Mouse (Mus musculus) forebrain, embryonic 10.5 days (tissue): ENCODE data around the gene Ccdc151. TPM values are rescaled to one million over a fixed set of nuclear protein-coding genes. Genes with fewer than 3 reads are reported as not detected.

Experiments used
- DNase-seq: peaks from one replicate; pipeline ENCODE4 v3.0.0-alpha.2; 2017; ENCODE audit warnings: low spot score; ENCODE audit errors: extremely low spot score
- H3K27ac ChIP-seq: fragments of 300-500 bp; sonication (generic); 2 replicates; pipeline ENCODE4 v1.5.1; 2016; ENCODE audit warnings: mild to moderate bottlenecking
- H3K27me3 ChIP-seq: fragments of 300-500 bp; sonication (generic); 2 replicates; pipeline ENCODE4 v1.6.1; 2016; ENCODE audit warnings: mild to moderate bottlenecking; ENCODE audit not compliant: poor library complexity, severe bottlenecking
- H3K36me3 ChIP-seq: fragments of 300-500 bp; sonication (generic); replicated peaks from 2 replicates; pipeline ENCODE4 v1.6.1; 2016; ENCODE audit warnings: mild to moderate bottlenecking, moderate library complexity
- H3K4me1 ChIP-seq: fragments of 300-500 bp; sonication (generic); 2 replicates; pipeline ENCODE4 v1.6.1; 2016
- H3K4me3 ChIP-seq: fragments of 300-500 bp; sonication (generic); 2 replicates; pipeline ENCODE4 v1.5.1; 2016; ENCODE audit warnings: mild to moderate bottlenecking, moderate library complexity
- H3K9me3 ChIP-seq: fragments of 300-500 bp; sonication (generic); 2 replicates; pipeline ENCODE4 v1.6.1; 2016; ENCODE audit warnings: mild to moderate bottlenecking, moderate library complexity
- WGBS: fragments of 180-500 bp; shearing (Covaris S2); methylation state at CpG from one replicate; pipeline ENCODE4 v1.1.7; 2016; 5-methylcytosine and 5-hydroxymethylcytosine counted together
- polyA plus RNA-seq: library from polyadenylated mRNA; unstranded; fragments of >200 nt; fragmentation: Nextera tagmentation; extraction: Ambion mirVana; gene quantifications from 2 replicates; pipeline ENCODE4 v1.2.1, GENCODE M21; 2016

Gene Ccdc151
- polyA plus RNA-seq, 1 experiment from 2014 or later, result 5.0 TPM

DNA sequence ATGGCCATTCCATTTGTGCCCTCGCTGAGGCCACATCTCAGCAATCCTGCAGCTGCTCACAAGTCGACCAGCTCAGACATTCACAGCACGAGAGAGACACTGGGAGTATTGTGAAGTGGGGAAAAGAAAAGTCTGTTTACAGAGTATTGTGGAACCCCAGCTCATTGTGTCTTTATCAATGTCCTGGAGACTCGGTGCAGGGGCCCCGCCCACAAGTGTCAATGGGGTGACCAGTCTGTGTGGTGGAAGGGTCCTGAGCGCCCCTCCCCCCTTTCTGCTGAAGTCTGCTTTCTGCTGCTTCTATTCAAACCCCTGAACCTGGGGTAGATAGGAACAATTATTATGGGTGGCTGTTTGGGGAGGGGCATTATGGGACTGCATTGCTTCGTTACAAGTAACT, 26.0 kb upstream of the Ccdc151 start:
- peak overlapping the region; percentile 51 for H3K27ac ChIP-seq
- peaks cover 39% of the 10 kb centered on the region for H3K4me1 ChIP-seq
- H3K27me3 ChIP-seq, result no peaks in the 10 kb centered on the region
- H3K36me3 ChIP-seq, result peaks cover 75% of the 10 kb centered on the region
- H3K9me3 ChIP-seq, result no peaks in the 10 kb centered on the region
- no peak for DNase-seq
- WGBS, result 30% methylated on average over 7 of the region's 7 CpGs
- H3K4me3 ChIP-seq, result no peak overlapping the region

DNA sequence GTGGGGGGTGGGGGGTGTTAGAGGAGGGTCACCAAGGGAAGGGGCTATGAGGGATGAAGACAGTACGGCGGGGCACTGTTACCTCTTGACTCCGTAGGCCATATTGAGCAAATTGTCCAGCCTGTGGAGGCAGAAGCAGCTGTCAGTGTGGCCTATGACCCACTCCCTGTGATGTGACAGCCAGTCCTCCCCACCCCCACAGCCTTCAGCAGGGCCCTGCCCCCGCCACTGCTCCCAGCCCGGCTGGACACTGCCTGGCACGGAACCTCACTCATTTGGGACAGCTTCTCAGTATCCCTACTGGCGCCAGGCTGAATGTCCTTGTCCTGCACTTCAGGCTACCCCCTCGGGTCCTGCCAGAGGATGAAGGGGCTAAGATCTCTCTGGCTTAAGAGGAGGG, 22.2 kb upstream of the Ccdc151 start:
- DNase-seq, result no peak
- Histone ChIP-seq H3K9me3 (no peaks in the 10 kb centered on the region), H3K4me1 (peaks cover 39% of the 10 kb centered on the region), H3K27me3 (no peaks in the 10 kb centered on the region), H3K4me3 (no peak overlapping the region), H3K36me3 (peaks cover 51% of the 10 kb centered on the region), H3K27ac (peak overlapping the region; percentile 26; the same call in 1 of the 2 replicates)
- 58% methylated on average over 8 of the region's 8 CpGs for WGBS

DNA sequence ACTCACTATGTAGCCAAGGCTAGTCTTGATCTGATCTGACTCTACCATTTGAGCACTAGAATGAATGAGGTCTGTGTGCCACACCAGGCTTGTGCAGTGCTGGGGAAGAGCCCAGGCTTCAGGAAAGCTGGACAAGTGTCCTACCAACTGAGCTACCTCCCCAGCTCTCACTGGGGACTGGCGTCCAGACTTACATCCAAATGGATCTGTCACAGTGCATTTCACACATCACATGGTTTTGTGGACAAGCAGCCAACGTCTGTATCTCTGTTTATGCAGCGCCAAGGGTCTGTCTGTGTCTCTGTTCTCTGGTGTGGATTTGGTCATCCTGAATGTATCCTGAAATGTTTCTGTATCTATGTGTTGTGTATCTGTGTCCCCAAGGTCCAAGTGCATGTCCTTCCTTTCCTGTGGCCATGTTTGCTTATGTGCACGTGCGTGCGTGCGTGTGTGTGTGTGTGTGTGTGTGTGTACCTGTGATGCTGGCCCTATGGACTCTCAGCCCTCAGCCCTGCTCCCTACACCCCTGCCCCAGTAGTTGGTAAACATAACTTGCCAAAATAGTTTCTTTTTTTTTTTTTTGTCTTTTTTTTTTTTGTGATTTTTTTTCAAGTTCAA, 14.9 kb upstream of the Ccdc151 start:
- Histone ChIP-seq H3K4me1 (peaks cover 21% of the 10 kb centered on the region), H3K4me3 (no peak overlapping the region), H3K36me3 (peaks cover 57% of the 10 kb centered on the region), H3K9me3 (no peaks in the 10 kb centered on the region), H3K27ac (no peak overlapping the region), H3K27me3 (no peaks in the 10 kb centered on the region)
- no peak for DNase-seq
- WGBS, result 83% methylated on average over 7 of the region's 7 CpGs

DNA sequence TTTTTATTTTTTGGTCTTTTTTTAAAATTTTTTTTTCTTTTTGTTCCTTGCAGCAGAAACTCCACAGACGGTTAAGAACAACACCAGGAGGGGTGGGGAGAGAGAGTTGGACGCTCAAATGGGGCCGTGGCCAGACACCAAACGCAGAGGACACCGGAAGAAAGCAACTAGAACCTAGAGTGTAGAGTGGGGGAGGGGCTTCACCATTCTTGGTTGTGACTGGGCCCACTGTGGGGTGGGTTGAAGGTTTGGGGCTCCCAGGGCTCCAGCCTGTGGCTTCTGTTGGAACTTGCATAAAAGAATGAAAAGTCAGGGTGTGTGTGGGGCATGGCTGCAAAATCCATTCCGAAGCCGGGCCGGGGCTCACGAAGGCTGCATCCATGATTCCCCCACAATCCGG, 13.8 kb upstream of the Ccdc151 start:
- DNase-seq, result no peak
- H3K9me3 ChIP-seq, result no peaks in the 10 kb centered on the region
- H3K27ac ChIP-seq, result no peak overlapping the region
- H3K36me3 ChIP-seq, result peaks cover 65% of the 10 kb centered on the region
- peaks cover 21% of the 10 kb centered on the region for H3K4me1 ChIP-seq
- no peaks in the 10 kb centered on the region for H3K27me3 ChIP-seq
- no peak overlapping the region for H3K4me3 ChIP-seq
- WGBS, result 67% methylated on average over 10 of the region's 10 CpGs

DNA sequence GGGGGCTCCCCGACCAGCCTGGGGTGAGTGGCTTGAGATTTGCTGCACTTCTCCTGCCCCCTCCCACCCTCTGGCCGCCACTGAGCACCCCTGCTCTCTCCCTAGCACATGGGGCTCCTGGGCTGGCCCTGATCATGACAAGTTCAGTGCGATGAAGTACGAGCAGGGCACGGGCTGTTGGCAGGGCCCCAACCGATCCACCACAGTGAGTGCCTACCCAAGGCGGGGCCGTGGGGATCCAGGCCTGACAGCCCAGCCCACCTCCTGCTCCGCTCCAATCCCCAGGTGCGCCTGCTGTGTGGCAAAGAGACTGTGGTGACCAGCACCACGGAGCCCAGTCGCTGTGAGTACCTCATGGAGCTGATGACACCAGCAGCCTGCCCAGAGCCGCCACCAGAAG, 10.3 kb upstream of the Ccdc151 start:
- 93% methylated on average over 13 of the region's 13 CpGs for WGBS
- DNase-seq, result no peak
- Histone ChIP-seq H3K9me3 (no peaks in the 10 kb centered on the region), H3K4me1 (peaks cover 13% of the 10 kb centered on the region), H3K4me3 (no peak overlapping the region), H3K27me3 (no peaks in the 10 kb centered on the region), H3K36me3 (peaks cover 86% of the 10 kb centered on the region), H3K27ac (no peak overlapping the region)

DNA sequence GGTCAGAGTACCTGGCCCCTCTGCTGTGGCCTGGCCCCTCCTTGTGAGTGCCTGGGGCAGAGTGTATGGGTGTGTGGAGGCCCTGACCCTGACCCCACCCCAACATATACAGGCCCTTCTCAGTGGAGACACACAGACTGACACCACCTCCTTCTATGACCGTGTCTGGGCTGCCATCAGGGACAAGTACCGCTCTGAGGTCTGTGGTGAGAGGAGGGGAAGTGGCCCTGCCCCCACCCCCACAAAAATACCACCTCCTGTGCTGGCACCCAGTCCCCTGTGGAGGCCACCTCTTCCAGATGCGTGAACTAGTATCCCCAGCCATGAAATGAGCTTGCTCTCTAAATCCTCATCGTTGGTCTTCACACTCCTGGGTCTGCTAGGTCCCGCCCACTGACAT, 8.6 kb upstream of the Ccdc151 start:
- peaks cover 95% of the 10 kb centered on the region for H3K36me3 ChIP-seq

DNA sequence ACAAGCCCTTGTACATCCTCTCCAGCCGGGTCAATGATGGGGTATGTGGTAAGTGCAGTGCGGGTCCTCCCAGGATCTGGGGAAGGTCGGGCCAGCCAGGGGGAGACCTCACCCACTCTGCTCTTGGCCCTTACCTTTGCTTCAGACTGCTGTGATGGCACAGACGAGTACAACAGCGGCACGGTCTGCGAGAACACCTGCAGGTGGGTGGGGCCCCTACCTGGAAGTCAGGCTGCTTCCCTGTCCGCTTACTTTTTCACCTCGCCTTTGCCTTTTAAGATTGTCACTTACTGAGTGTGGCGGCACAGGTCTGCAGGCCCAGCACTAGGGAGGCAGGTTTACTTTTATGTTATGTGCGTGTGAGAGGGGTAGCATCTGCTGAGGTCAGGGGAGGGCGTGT, 2.1 kb upstream of the Ccdc151 start:
- H3K36me3 ChIP-seq, result peaks cover 60% of the 10 kb centered on the region

More for the DNA sequence above, 8.6 kb upstream of the Ccdc151 start:
- H3K9me3 ChIP-seq, result no peaks in the 10 kb centered on the region
- H3K27ac ChIP-seq, result no peak overlapping the region
- 93% methylated on average over 5 of the region's 5 CpGs for WGBS
- H3K4me3 ChIP-seq, result no peak overlapping the region
- no peak for DNase-seq
- H3K27me3 ChIP-seq, result no peaks in the 10 kb centered on the region
- H3K4me1 ChIP-seq, result peaks cover 6% of the 10 kb centered on the region

DNA sequence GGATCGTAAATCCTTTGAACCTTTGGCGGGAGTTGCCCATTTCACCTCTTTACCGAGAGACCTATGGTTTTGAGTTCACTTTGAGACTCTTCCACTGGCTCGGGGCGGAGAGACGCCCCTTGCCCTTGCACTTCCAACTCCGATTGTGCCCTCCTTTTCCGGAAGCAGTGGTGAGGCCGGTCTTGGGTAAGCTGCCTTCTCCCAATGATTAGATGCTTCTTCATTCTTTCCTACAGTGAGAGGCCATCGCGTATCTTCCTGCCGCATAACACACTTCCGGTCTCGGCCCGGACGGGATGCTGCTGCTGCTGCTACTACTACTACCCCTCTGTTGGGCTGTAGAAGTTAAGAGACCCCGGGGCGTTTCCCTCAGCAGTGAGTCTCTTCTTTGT, 725 bp upstream of the Ccdc151 start:
- WGBS, result under 1% methylated on average over 18 of the region's 18 CpGs
- DNase-seq, result no peak

More for the DNA sequence above, 2.1 kb upstream of the Ccdc151 start:
- 93% methylated on average over 12 of the region's 12 CpGs for WGBS
- Histone ChIP-seq H3K4me3 (peak overlapping the region; percentile 82; the same call in 1 of the 2 replicates), H3K27me3 (no peaks in the 10 kb centered on the region), H3K27ac (no peak overlapping the region), H3K4me1 (peaks cover 30% of the 10 kb centered on the region), H3K9me3 (no peaks in the 10 kb centered on the region)
- no peak for DNase-seq

DNA sequence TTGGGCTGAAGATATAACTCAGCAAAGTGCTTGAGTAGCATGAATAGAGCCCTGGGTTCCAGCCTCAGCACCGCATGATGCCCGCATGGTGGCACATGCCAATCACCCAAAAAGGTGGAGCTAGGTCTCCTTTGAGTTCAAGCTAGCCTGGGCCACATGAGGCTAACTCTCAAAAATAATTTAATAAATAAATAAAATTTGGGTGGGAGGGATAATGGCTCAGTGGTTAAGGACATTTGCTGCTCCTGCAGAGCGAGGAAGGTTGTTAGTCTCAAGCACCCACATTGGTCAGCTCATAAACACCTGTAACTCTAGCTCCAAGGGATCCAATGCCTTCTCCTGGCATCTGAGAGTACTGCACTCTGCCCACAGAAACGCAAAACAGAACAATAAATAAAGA, 801 bp downstream of the Ccdc151 start:
- no peak for DNase-seq
- no peaks in the 10 kb centered on the region for H3K27me3 ChIP-seq
- no peaks in the 10 kb centered on the region for H3K9me3 ChIP-seq
- H3K4me3 ChIP-seq, result peak overlapping the region; percentile 82; the same call in 1 of the 2 replicates
- H3K4me1 ChIP-seq, result peaks cover 30% of the 10 kb centered on the region
- H3K27ac ChIP-seq, result no peak overlapping the region
- WGBS, result 85% methylated on average over 4 of the region's 4 CpGs
- peaks cover 30% of the 10 kb centered on the region for H3K36me3 ChIP-seq

More for the DNA sequence above, 725 bp upstream of the Ccdc151 start:
- Histone ChIP-seq H3K27me3 (no peaks in the 10 kb centered on the region), H3K36me3 (peaks cover 46% of the 10 kb centered on the region), H3K27ac (peak overlapping the region; percentile 87), H3K4me1 (peaks cover 30% of the 10 kb centered on the region), H3K9me3 (no peaks in the 10 kb centered on the region), H3K4me3 (peak overlapping the region; percentile 82)

DNA sequence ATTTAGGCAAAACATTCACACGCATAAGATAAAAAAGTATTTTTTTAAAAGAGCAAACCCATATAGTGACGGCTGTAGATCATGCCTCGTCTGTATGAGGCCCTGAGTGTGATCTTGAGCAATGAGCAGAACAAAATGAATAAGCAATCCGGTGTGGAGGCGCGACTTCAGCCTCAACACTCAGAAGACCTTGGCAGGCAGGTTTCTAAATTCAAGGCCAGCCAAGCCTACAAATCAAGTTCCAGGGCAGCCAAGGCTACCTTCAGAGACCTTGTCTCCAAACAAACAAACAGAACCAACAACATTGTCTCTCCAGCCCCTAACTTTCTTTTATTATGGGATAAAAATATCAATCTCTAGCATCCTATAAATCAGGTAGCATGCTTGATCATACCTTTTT, 2.1 kb downstream of the Ccdc151 start:
- H3K27ac ChIP-seq, result no peak overlapping the region
- no peaks in the 10 kb centered on the region for H3K27me3 ChIP-seq
- H3K4me3 ChIP-seq, result no peak overlapping the region
- H3K4me1 ChIP-seq, result peaks cover 30% of the 10 kb centered on the region
- no peaks in the 10 kb centered on the region for H3K9me3 ChIP-seq
- peaks cover 17% of the 10 kb centered on the region for H3K36me3 ChIP-seq
- whole genome bisulfite sequencing, result 92% methylated on average over 6 of the region's 6 CpGs
- no peak for DNase-seq

DNA sequence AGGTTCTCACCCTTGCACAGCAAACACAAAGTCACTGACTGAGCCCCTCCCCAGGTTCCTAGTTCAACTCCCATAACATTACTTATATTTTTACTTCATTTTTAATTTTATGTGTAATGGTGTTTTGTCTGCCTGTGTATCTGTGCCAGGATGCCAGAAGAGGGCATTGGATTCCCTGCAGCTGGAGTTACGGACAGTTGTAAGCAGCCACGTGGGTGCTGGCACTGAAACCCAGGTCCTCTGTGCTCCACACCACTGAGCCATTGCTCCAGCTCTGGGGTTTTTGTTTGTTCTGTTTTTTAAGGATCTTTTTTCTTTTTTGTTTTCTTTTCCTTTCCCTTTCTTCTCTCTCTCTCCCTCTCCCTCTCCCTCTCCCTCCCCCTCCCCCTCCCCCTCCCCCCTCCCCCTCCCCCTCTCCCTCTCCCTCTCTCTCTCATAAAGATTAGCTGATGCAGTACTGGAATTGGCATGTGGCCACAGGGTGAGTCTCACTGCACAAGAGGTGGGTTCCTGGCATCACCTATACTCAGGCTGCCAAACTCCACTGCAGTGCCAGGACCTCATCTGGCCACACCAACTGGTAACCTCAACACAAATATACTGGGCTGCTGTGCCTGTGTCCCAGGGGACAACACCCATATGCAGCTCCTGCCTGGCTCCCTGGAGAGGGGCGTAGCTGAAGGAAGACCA, 6.1 kb downstream of the Ccdc151 start:
- 85% methylated on average over 3 of the region's 3 CpGs for WGBS
- H3K9me3 ChIP-seq, result no peaks in the 10 kb centered on the region
- no peaks in the 10 kb centered on the region for H3K36me3 ChIP-seq
- H3K27me3 ChIP-seq, result peaks cover 25% of the 10 kb centered on the region
- DNase-seq, result no peak
- no peaks in the 10 kb centered on the region; the same call in 1 of the 2 replicates for H3K4me1 ChIP-seq
- no peak overlapping the region for H3K4me3 ChIP-seq
- no peak overlapping the region for H3K27ac ChIP-seq

DNA sequence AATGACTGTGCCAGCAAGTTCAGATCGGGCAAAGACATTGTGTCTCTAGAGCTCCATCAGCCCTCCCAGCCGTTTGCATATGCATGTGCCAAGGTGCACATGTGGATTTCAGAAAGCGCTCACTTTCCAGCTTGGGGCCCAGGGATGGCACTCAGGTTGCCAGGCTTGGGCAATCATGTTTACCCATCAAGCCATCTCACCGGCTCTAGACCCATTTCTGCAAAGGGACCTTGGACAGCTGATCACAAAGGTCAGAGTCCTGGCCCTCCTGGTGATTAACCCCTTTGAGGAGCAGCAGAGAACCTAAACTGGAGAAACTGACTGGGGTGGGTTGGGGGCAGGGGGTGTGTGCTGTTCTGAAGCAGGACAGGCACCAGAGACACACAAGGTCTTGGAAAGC, 10.2 kb downstream of the Ccdc151 start:
- H3K4me3 ChIP-seq, result no peak overlapping the region
- no peaks in the 10 kb centered on the region for H3K9me3 ChIP-seq
- H3K36me3 ChIP-seq, result no peaks in the 10 kb centered on the region
- DNase-seq, result no peak
- 83% methylated on average over 4 of the region's 4 CpGs for WGBS
- peaks cover 66% of the 10 kb centered on the region for H3K27me3 ChIP-seq
- no peak overlapping the region for H3K27ac ChIP-seq
- peaks cover 33% of the 10 kb centered on the region for H3K4me1 ChIP-seq
